Mouse (Mus musculus) heart, embryonic 13.5 days (tissue): ENCODE data around the gene Zbtb37. TPM values are rescaled to one million over a fixed set of nuclear protein-coding genes. Genes with fewer than 3 reads are reported as not detected.

Experiments
- ATAC-seq: fragments of 200-750 bp; cut with Nextera tagmentation; 2 replicates; pipeline ENCODE4 v1.8.0; 2017; ENCODE audit warnings: moderate TSS enrichment; ENCODE audit not compliant: insufficient number of reproducible peaks, low FRiP score, low TSS enrichment; ENCODE audit errors: extremely low read depth
- H3K27ac ChIP-seq: fragments of 300-500 bp; sonication (generic); replicated peaks from 2 replicates; pipeline ENCODE4 v1.5.1; 2015; ENCODE audit warnings: moderate library complexity, mild to moderate bottlenecking, inconsistent platforms
- H3K27me3 ChIP-seq: fragments of 300-500 bp; sonication (generic); replicated peaks from 2 replicates; pipeline ENCODE4 v1.6.1; 2015; ENCODE audit warnings: mild to moderate bottlenecking, inconsistent platforms
- H3K36me3 ChIP-seq: fragments of 300-500 bp; sonication (generic); 2 replicates; pipeline ENCODE4 v1.6.1; 2015; ENCODE audit warnings: mild to moderate bottlenecking, inconsistent platforms
- H3K4me1 ChIP-seq: fragments of 300-500 bp; sonication (generic); 2 replicates; pipeline ENCODE4 v1.6.1; 2015; ENCODE audit warnings: inconsistent platforms
- H3K4me2 ChIP-seq: fragments of 300-500 bp; sonication (generic); 2 replicates; pipeline ENCODE4 v1.6.1; 2015; ENCODE audit warnings: inconsistent platforms, mild to moderate bottlenecking, moderate library complexity
- H3K4me3 ChIP-seq: fragments of 300-500 bp; sonication (generic); 2 replicates; pipeline ENCODE4 v1.5.1; 2015; ENCODE audit warnings: moderate library complexity, mild to moderate bottlenecking, inconsistent platforms
- H3K9ac ChIP-seq: fragments of 300-500 bp; sonication (generic); 2 replicates; pipeline ENCODE4 v1.6.1; 2015; ENCODE audit warnings: inconsistent platforms, mild to moderate bottlenecking, moderate library complexity
- H3K9me3 ChIP-seq: fragments of 300-500 bp; sonication (generic); 2 replicates; pipeline ENCODE4 v1.6.1; 2016; ENCODE audit warnings: inconsistent platforms
- WGBS: fragments of 180-500 bp; shearing (Covaris S2); methylation state at CpG from one replicate; pipeline ENCODE4 v1.1.7; 2015; ENCODE audit warnings: mixed read lengths; 5-methylcytosine and 5-hydroxymethylcytosine counted together
- polyA plus RNA-seq: library from polyadenylated mRNA; unstranded; fragments of >200 nt; fragmentation: Nextera tagmentation; extraction: Ambion mirVana; gene quantifications from 2 replicates; pipeline ENCODE4 v1.2.1, GENCODE M21; 2015

Zbtb37 gene
- 6.3 TPM in 2 replicates for polyA plus RNA-seq

- peaks cover 67% of the 10 kb centered on the region for H3K36me3 ChIP-seq
Measured at GRCm38 (mm10) chr1:161034435-161035280, at the start of gene Zbtb37. Gene Zbtb37, minus strand, starts transcription at chr1:161034849.

GRCm38 (mm10) chr1:161077243-161077642, 42.6 kb upstream of the Zbtb37 start:
- Histone ChIP-seq H3K4me2 (no peak overlapping the region), H3K36me3 (peaks cover 60% of the 10 kb centered on the region), H3K9me3 (no peaks in the 10 kb centered on the region), H3K27ac (no peak overlapping the region), H3K9ac (no peak overlapping the region), H3K4me3 (no peak overlapping the region), H3K27me3 (no peaks in the 10 kb centered on the region), H3K4me1 (peaks cover 18% of the 10 kb centered on the region)
- no peak for ATAC-seq
- WGBS, result 92% methylated on average over 3 of the region's 3 CpGs

More at GRCm38 (mm10) chr1:161034435-161035280, at the start of gene Zbtb37:
- H3K4me1 ChIP-seq, result peaks cover 29% of the 10 kb centered on the region
- H3K9ac ChIP-seq, result peak within 1 kb of the TSS; percentile 95
- peak within 1 kb of the TSS; percentile 94 for H3K27ac ChIP-seq
- no peaks in the 10 kb centered on the region for H3K27me3 ChIP-seq
- peak; percentile 94 for ATAC-seq
- under 1% methylated on average over 71 of the region's 76 CpGs for WGBS
- H3K4me2 ChIP-seq, result peak within 1 kb of the TSS; percentile 85
- H3K9me3 ChIP-seq, result no peaks in the 10 kb centered on the region
- H3K4me3 ChIP-seq, result peak within 1 kb of the TSS; percentile 75

DNA sequence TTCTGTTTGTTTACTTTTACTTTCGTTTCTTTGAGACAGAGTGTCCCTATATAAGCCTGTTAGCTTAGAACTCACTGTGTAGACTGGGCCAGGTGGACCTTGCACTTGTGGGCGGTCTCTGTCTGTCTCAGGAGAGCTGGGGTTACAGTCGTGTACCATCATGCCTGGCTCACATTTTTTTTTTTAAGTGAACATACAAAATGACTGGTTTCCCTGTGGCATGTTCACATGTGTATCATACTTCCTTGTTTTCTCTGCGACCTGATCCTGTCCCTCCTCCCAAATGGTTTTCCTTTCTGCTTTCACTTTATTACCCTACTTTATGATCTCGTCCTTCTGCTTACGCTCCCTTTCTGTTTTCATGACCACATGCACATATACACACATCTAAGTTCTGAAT, 41.6 kb upstream of the Zbtb37 start:
- no peaks in the 10 kb centered on the region for H3K9me3 ChIP-seq
- H3K4me1 ChIP-seq, result peaks cover 28% of the 10 kb centered on the region
- ATAC-seq, result no peak
- no peak overlapping the region for H3K9ac ChIP-seq
- no peaks in the 10 kb centered on the region for H3K27me3 ChIP-seq
- peaks cover 53% of the 10 kb centered on the region for H3K36me3 ChIP-seq
- 86% methylated on average over 6 of the region's 6 CpGs for WGBS
- H3K27ac ChIP-seq, result no peak overlapping the region
- H3K4me3 ChIP-seq, result no peak overlapping the region
- no peak overlapping the region for H3K4me2 ChIP-seq

- H3K4me3 ChIP-seq, result peak overlapping the region; percentile 90
- H3K4me2 ChIP-seq, result peak overlapping the region; percentile 93
- H3K27me3 ChIP-seq, result no peaks in the 10 kb centered on the region
- no peak for ATAC-seq
- H3K9me3 ChIP-seq, result no peaks in the 10 kb centered on the region
- peaks cover 13% of the 10 kb centered on the region for H3K36me3 ChIP-seq
- H3K27ac ChIP-seq, result peak overlapping the region; percentile 73
- WGBS, result 0% methylated on average over 12 of the region's 12 CpGs
- H3K9ac ChIP-seq, result peak overlapping the region; percentile 93
- peaks cover 37% of the 10 kb centered on the region for H3K4me1 ChIP-seq
Measured at GRCm38 (mm10) chr1:161071272-161071620, 36.6 kb upstream of the Zbtb37 start.

- peaks cover 7% of the 10 kb centered on the region for H3K36me3 ChIP-seq
- H3K9me3 ChIP-seq, result no peaks in the 10 kb centered on the region
- H3K4me1 ChIP-seq, result peaks cover 37% of the 10 kb centered on the region
- peak within 1 kb of the TSS; percentile 93 for H3K4me2 ChIP-seq
- under 1% methylated on average over 57 of the region's 57 CpGs for WGBS
- H3K27ac ChIP-seq, result peak within 1 kb of the TSS; percentile 73
- peak; percentile 91 for ATAC-seq
- H3K9ac ChIP-seq, result peak within 1 kb of the TSS; percentile 93
- H3K4me3 ChIP-seq, result peak within 1 kb of the TSS; percentile 90
- H3K27me3 ChIP-seq, result no peaks in the 10 kb centered on the region
Measured at GRCm38 (mm10) chr1:161070352-161071271, 36.0 kb upstream of the Zbtb37 start, which contains the start of the genes Dars2 and Cenpl. Gene Dars2, minus strand, starts transcription at chr1:161070658. Gene Cenpl, plus strand, starts transcription at chr1:161070713.

DNA sequence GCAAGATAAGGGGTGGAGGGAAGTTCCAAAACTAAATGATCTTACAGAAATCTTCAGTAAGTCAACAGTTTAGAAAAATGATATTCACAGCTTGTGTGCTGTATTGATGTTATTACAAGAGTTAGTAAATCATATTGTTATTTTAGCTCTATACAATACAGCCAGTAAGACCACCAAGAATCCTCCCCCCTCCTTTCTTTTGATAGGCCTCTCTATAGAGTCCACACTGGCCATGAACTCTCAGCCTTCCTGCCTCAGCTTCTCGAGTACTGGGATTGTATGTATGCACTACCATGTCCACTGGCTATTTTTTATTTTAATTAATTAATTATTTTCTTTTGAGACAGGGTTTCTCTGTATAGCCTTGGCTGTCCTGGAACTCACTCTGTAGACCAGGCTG, 28.7 kb upstream of the Zbtb37 start:
- H3K4me1 ChIP-seq, result no peaks in the 10 kb centered on the region

DNA sequence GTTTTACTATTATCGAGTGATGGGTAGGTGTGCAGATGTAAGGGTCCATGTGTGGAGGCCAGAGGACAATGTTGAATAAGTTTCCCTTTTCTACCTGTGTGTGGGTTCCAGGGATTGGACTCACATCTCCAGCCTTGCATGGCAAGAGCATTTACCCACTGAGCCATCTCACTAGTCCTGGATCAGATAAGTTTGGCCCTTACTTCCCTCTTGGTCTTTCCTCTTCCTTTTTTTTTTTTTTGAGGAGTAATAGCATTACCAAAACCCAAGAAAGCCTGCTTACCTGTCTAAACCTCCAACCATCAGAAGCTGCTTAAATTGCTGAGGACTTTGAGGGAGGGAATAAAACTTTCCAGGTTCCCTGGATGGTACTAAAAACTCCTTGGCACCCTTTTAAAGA, 22.5 kb upstream of the Zbtb37 start:
- Histone ChIP-seq H3K4me2 (no peak overlapping the region), H3K9me3 (no peaks in the 10 kb centered on the region), H3K36me3 (peaks cover 73% of the 10 kb centered on the region), H3K27ac (no peak overlapping the region), H3K9ac (no peak overlapping the region), H3K4me1 (no peaks in the 10 kb centered on the region), H3K4me3 (no peak overlapping the region), H3K27me3 (no peaks in the 10 kb centered on the region)
- ATAC-seq, result no peak
- WGBS, result 83% methylated on average over 1 of the region's 1 CpGs

More for the DNA sequence above, 28.7 kb upstream of the Zbtb37 start:
- Histone ChIP-seq H3K36me3 (peaks cover 42% of the 10 kb centered on the region), H3K27ac (no peak overlapping the region), H3K4me2 (no peak overlapping the region), H3K4me3 (no peak overlapping the region), H3K27me3 (no peaks in the 10 kb centered on the region), H3K9ac (no peak overlapping the region), H3K9me3 (no peaks in the 10 kb centered on the region)
- 74% methylated on average over 1 of the region's 1 CpGs for WGBS
- ATAC-seq, result no peak

DNA sequence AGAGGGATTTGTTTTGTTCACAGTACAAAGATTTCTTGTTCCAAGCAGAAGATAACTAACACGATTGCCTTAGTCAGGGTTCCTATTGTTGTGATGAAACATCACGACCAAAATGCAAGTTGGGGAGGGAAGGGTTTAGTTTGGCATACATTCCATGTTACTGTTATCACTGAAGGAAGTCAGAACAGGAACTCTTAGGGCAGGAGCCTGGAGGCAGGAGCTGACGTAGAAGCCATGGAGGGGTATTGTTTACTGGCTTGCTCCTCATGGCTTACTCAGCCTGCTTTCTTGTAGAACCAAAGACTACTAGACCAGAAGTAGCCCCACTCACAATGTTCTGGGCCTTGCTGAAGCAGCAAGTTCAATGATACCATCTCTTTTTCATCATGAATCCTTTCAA, 12.3 kb upstream of the Zbtb37 start:
- Histone ChIP-seq H3K36me3 (peaks cover 80% of the 10 kb centered on the region), H3K9ac (no peak overlapping the region), H3K4me2 (no peak overlapping the region), H3K4me3 (no peak overlapping the region), H3K4me1 (no peaks in the 10 kb centered on the region), H3K27ac (no peak overlapping the region; the same call in 1 of the 2 replicates), H3K27me3 (no peaks in the 10 kb centered on the region), H3K9me3 (no peaks in the 10 kb centered on the region)
- no peak for ATAC-seq
- WGBS, result 57% methylated on average over 3 of the region's 3 CpGs

GRCm38 (mm10) chr1:161041261-161042020, 6.8 kb upstream of the Zbtb37 start:
- no peak for ATAC-seq
- Histone ChIP-seq H3K9ac (no peak overlapping the region), H3K4me1 (peaks cover 18% of the 10 kb centered on the region), H3K27me3 (no peaks in the 10 kb centered on the region), H3K4me3 (no peak overlapping the region), H3K36me3 (peaks cover 82% of the 10 kb centered on the region), H3K4me2 (no peak overlapping the region), H3K9me3 (no peaks in the 10 kb centered on the region), H3K27ac (no peak overlapping the region)
- WGBS, result 89% methylated on average over 7 of the region's 7 CpGs

DNA sequence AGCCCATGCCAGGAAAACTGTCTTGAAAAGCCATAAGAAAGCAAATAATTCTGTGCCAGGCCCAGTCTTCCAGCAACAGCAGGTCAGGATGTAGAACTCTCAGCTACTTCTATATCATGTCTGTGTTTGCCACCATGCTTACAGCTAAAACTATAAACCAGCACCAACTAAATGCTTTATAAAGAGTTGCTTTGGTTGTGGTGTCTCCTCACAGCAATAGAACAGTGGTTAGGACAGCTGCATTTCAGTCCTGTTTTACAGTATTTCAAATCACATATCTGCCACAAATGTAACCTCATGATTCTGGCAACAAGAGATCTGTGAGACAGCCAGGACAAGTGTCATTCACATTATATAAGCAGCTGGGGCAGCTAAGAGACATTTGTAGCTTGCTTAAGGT, 6.2 kb upstream of the Zbtb37 start:
- Histone ChIP-seq H3K9me3 (no peaks in the 10 kb centered on the region), H3K4me2 (no peak overlapping the region), H3K27me3 (no peaks in the 10 kb centered on the region), H3K9ac (no peak overlapping the region), H3K4me3 (no peak overlapping the region), H3K4me1 (peaks cover 20% of the 10 kb centered on the region), H3K36me3 (peaks cover 82% of the 10 kb centered on the region), H3K27ac (peak overlapping the region; percentile 70)
- no peak for ATAC-seq

GRCm38 (mm10) chr1:161040426-161040770, 5.7 kb upstream of the Zbtb37 start:
- Histone ChIP-seq H3K4me2 (no peak overlapping the region), H3K27ac (peak overlapping the region; percentile 70), H3K9ac (no peak overlapping the region), H3K9me3 (no peaks in the 10 kb centered on the region), H3K4me3 (no peak overlapping the region), H3K36me3 (peaks cover 79% of the 10 kb centered on the region), H3K27me3 (no peaks in the 10 kb centered on the region), H3K4me1 (peaks cover 20% of the 10 kb centered on the region)
- 65% methylated on average over 1 of the region's 1 CpGs for WGBS
- ATAC-seq, result no peak
